Mouse (Mus musculus) retina, postnatal 7 days (tissue): Measurements from ENCODE around the gene Rgsl1.
"Not testable (repeated sequence)": the region's sequence is repeated elsewhere in the genome, so short reads cannot be mapped to it uniquely, and the experiment has no call there.

Source experiments
- DNase-seq: peaks from one replicate; pipeline ENCODE4 v3.0.0-alpha.2; 2012; ENCODE audit warnings: low read depth, low spot score

Gene Rgsl1

DNA sequence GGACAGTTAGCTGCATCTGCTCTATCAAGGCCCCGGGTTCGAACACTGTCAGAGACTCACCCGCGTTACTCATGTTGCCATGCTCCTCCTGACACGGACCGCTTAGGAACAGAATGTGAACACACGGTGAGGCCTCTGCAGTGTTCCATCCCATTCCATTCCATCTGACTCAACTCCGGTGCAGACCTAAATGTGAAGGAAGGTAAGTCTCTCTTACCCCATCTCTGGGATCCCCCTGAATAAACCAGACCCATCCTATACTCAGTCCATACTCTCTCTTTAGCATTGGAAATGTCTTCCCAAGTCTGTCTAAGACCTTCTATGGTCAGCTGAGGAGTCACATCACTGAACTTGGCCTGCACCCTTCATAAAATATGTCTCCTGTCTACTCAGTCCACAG lies at the start of gene Rgsl1:
TSS of gene Rgsl1 (minus strand) at position 101 of the 400 bp plus-strand sequence.
- no peak for DNase-seq

DNA sequence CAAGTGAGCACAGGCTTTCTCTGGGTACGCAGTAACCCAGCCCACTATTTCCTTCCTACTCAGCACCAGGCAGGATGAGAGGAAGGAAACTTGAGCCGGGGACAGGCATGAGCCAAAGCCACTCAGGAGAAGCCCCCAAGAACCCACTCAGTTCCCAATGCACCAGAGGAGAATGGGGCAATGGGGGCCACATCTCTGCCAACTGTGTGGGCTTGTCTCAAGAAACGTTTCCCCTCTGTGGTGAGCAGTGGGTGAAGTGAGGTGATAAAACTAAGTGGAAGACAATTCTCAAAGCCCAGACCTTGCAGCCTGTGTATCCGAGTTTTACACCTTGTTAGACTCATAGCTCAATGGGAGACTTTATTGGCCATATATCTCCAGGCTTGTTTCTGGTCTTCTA lies 47.5 kb upstream of the Rgsl1 start, which contains the start of gene Teddm1a:
TSS of gene Teddm1a (plus strand) at position 301 of the 400 bp plus-strand sequence.
- no peak for DNase-seq

DNA sequence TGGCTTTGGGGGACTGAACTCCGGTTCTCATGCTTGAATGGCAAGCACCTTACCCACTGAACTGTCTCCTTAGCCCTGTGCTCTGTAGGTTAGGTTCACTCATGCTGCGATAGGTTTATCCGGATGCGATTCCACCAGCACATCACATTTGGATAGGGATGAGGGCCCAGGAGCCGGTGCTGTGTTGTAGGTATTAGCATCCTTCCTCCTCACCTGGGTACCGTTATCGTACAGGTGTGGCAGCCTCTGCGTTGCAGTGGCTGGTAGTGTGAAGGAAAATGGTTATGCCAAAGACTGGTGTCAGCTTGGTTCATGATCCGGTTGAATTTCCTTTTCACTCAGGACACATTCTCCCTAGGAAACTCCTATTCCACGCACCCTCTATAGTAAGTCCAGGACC lies 46.2 kb upstream of the Rgsl1 start:
- no peak for DNase-seq

DNA sequence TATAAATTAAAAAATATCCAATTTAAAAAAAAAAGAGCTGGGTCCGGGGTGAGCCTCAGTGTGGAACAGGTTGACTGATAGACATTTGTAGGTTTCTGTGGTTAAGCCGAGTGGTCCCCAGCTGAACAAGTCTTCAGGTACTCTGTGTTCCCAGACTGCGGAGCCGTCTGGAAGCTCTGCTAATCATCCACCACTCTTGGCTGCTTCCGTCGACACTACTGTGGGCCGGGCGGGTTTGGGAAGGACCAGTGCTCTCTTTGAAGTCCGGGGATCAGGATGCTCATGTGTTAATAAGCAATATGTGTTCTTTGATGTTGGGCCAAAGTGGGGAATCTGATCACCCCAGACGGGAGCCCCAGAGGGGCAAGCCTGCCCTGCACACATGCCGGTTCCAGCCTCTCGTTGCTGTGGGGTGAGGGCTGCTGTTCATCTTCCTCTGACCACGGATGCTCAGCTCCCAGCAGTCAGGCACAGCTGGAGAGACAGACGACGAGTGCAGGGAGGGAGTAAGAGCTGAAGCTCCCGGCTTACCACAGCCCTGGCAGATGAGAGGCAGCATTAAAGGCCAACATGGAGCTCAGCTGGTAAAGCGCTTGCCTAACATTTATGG lies 42.2 kb upstream of the Rgsl1 start:
- no peak for DNase-seq

DNA sequence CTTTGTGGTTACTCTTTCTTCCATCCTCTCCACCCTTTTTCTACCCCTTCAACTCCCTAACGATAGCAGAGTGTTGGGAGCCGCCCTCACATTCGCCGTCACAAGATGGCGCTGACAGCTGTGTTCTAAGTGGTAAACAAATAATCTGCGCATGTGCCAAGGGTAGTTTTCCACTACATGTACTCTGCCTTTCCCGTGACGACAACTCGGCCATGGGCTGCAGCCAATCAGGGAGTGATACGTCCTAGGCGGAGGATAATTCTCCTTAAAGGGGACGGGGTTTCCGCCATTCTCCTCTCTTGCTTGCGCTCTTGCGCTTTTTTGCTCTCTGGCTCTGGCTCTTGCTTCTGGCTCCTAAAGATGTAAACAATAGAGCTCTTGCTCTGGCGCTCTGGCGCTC lies 36.4 kb upstream of the Rgsl1 start:
- not testable (repeated sequence) for DNase-seq

DNA sequence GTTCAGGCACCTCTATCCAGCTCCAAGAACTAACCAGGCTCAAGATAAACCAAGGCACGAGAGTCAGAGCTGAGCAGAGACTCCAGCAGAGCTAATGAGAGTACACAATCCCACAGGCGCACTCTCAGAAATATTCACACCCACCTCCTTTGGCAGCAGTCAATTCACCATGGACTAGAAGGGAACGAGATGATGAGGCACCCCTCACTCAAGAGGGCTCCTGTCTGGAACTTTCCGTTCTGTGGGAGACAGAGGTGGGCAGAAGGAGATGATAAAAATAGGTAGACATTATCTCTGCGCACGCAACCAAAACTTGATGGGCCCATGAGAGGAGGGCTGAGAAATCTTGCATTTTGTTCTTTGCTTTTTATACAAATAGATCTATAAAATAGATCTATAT lies 30.1 kb upstream of the Rgsl1 start, which contains the start of gene Teddm1b:
TSS of gene Teddm1b (plus strand) at position 301 of the 400 bp plus-strand sequence.
- no peak for DNase-seq

DNA sequence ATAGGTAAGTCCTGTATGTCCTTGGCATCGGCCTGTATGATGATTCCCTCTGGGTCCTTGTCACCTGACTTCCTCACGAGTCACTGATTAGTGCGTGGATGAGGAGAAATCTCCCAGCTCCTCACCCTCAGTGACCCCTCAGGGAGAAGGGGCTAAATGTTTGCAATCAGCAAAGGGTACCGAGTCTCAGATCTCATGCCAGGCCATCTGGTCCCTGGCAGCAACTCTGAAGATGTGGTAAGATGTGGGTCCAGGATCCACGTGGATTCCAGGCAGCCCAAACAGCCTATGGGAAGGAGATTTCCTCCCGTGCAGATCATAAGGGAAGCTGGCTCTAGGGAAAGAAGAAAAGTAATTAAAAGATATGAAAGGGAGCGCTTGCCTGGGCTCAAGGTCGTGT lies 12.0 kb upstream of the Rgsl1 start:
- no peak for DNase-seq

DNA sequence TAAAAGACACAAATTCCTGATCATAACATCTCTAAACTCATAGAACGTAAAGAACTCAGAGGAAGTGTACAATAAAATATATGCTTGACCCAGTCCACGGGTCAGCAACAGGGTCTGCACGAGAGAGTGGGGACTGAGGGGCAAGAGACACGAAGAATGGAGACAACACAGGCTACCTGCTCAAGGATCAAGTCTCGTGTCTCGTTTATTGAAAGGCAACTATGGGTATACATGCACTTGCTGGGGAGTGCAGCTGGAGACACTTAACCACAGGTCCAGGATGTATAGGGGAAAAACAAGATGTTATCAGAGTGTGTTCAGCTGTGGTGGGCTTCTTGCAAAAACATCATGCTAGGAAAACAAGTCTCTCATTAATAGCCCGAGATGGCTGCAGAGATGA lies 8.8 kb upstream of the Rgsl1 start:
- not testable (repeated sequence) for DNase-seq

DNA sequence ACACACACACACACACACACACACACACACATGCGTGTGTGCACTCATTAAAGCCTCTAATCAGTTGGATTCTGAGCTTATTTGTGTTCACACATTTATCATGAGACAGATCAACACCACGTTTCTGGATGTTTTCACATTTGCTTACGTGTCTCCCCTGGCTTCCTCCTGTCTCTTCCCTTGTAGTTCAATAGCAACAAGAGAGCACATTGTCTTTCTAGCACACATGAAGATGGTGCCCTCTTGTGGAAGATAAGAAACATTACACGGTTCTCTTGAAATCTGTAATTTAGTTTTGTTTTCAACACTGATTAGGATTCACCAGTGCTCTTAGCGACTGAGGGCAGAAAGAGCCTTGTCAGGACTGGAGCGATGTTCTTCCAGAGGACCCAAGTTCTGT lies 2.9 kb upstream of the Rgsl1 start:
- DNase-seq: peak; percentile 32

DNA sequence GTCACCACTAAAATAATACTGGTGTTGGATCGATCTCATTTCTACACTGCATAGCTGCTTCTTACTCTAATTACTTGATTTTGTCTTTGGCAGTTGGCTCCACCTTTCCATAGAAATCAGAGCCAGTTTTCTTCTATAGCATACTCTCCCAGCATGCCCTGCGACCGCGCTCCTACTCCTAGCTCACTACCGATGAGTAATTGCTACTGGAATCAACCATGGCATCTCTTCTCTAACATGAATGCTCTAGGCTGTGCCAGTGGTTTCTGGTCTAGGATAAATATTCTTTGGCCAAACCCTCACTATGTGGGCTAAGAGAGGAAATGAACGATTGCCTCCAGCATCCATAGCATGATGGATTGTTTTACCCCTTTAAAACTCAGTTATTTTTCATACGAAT lies 2.5 kb upstream of the Rgsl1 start:
- DNase-seq: no peak

DNA sequence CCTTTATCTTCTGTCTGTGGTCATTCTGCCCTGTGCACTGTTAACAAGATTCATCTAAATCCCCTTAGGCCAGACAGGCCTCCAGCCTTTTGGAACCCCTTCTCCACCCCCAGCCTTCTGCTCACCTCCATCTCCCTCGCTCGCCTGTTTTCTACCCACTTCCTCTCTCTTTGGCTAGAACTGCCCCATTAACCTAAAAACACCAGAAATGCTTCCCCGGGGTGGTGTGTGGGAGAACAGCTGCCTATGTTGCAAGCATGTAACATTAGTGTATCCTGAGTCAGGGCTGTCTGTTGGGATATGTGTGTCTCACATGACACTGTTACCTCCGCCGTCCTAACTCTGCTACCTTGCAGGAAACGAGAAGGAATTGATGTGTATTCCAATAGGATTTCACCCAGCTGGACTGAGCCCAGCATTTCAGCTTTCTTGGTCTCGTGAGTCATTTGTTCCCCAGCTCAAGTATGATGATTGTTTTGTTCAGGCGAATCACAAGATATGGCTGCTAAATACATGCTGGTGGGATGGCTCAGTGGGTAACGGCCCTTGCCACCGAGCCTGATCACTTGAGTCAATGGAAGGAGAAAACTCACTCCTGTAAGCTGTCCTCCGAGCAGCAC lies 1.7 kb downstream of the Rgsl1 start:
- no peak for DNase-seq

DNA sequence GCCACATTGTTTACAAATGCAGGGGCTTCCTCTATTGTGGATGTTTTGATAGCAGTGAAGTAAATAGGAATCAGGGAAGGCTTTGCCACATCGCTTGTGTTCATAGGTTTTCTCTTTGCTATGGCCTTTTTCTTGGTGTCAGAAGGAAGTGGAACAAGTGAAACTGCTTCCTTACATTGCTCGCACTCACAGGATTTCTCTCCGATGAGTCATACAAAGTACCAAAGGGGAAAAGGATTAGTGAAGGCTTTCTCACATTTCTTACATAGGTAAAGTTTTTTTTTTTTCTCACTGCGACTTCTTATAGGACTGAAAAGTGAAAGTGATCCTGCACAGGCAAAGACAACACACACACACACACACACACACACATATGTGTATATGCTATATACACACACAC lies 7.9 kb downstream of the Rgsl1 start:
- DNase-seq: no peak

DNA sequence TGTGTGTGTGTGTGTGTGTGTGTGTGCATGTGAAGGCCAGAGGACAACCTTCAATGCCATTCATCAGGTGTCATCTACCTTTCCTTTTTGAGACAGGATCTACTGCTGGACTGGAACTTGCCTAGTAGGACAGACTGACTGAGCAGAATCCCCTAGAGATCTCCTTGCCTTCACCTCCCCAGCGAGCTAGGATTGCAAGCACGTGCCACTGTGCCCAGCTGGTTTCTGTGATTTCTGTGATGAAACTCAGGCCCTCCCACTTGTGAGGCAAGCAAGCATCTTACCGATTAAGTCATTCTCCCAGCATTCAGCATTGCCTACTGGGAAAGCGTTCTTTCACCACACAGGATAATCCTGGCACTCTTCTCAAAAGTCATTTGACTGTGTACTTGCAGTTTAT lies 13.2 kb downstream of the Rgsl1 start:
- no peak for DNase-seq

DNA sequence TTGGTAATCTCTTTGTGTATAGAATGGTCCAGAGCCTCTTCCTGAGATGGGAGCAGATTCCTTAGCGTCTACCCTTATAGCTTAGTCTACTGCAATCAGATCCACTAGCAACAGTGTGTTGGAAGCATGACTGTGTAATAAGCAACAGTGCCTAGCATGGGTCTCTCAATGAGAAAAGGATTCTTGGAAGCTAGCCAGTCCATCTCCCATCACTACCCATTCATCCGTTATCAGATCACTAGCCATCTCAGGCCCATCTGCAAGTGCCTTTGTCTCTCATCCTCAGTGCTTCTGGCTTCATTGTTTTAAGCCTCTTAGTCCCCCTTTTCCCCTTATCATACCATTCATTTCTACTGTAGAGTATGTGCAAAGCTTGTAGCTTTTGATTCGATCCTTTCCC lies 23.7 kb downstream of the Rgsl1 start:
- no peak for DNase-seq

DNA sequence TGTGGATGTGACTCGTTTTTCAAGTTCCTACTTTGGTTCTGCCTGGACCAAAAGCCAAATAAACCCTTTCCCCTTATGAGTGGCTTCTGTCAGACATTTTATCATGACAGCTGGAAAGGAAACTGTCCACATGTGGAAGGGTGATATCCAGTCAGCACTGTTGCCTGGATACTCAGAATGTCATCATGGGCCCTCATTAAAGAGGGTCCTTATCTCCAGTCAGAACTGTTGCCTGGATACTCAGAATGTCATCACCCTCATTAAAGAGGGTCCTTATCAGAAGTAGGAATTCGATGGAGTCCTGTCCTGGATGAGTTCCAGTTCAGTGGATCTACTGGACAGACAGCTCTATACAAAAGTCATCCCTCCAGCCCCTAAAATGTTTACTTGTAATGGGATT lies 29.7 kb downstream of the Rgsl1 start:
- no peak for DNase-seq

DNA sequence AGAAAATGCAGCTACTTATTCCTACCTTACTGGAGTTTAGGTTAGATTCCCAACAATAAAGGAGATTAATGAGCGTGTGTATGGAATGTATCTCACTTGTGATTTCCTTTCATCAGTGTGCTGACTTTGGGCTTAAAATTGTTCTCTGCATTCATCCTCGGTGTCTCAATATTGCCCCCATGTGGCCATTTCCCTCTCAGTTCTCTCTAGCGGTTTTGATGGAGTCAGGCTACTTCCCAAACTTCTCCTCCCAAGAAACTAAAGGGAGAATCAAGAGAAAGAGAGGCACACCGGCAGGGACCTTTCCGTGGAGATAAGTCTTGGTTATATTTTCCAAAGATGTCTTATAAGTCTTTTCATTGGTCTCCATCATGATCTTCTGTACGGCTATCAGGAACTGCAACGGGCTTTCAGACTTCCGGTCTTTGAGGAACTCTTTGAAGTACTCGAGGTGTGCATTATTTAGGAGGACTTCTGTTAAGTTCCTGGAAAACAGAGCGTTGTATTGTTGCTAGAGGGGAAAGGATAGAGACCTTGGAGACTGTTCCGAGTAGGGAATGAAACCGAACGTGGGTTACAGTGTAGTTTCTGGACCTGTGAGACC lies 36.5 kb downstream of the Rgsl1 start:
- DNase-seq: peak; percentile 32

DNA sequence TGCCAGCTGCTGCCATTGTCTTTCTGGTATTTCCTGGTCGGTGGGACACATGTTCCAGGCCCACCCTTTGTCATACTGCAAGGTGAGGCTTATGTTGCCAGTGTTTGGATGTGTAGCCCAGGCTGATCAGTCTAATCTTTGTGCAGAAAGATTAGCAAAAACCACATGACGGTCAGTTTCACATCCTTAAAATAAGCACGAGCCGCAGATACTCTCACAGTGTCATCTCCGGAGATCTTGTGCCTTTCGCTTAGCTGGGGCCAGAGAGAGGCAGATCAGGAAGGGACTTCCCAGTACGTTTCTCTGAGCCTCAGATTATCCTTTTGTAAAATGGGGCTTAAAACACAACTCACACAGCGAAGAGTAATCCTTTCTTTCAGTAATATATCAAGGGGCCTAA lies 40.4 kb downstream of the Rgsl1 start:
- DNase-seq: no peak

DNA sequence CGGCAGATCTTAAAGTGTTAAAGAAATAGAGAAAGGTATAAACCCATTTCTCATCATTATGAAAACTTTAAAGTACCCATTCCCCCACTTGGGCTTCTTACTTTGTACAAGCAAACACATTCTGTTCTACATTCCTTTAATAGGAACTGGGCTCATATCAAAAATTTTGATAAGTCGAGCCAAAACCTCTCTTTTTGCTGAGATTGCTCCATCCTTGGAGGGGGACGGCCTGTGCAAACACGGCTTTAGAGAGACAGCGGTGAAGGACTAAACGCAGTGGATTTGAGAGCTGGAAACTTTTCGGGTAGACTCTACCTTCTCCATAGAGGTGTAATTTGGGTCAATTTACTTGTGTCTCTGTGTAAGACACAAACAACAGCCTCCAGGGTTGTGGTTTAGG lies 41.3 kb downstream of the Rgsl1 start:
- DNase-seq: no peak

DNA sequence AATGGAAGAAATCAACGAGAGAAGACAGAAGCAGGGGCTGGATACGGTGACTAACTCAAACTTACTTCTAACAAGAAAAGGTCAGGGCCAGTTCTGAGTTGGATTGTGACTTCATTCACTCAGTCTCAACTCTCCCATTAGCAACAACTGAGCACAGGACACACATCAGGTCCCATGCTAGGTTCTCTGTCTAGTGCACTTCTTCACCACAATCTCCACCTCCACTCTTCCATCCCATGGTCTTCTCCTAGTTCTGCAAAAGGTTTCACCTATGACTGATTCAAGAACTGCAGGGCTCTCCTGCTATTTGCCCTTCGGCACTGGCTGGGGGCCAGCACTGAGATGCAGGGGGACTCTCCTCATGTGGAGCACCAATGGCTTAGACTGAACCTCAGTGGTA lies 49.7 kb downstream of the Rgsl1 start:
- no peak for DNase-seq

DNA sequence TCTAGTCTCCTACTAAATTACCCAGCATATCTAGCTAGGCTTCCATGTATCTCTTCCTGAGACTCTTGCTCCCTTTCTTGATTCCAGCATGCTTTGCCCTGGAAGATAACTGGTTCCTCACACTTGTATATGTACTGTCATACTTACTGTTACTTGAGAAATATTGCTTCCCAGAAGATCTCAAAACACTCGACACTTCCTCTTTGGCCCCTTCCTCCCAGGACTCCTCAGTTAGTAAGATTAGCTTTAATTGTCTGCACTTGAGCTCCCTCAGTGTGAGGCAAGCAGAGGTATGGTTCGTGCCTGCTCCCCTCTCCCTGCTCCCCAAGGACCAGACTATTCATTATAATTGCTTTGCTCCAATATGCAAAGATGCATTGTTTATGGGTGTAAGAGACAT lies 53.2 kb downstream of the Rgsl1 start:
- DNase-seq: no peak

DNA sequence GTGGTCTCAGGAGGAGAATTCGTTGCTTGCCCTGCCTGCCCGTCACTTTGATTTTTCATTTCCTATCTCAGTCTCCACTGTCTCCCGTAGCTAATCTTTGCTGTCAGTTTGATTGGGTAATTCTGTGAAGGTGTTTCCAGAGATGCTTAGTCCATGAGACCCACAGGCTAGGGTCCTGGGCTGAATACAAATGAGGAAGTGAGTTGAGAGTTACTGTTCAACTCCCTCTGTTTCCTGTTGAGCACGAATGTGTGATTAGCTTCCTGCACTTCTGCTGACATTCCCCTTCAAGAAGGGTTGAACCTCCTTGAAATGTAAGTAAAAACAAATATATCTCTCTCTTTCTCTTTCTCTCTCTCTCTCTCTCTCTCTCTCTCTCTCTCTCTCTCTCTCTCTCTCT lies 58.3 kb downstream of the Rgsl1 start:
- DNase-seq: no peak

DNA sequence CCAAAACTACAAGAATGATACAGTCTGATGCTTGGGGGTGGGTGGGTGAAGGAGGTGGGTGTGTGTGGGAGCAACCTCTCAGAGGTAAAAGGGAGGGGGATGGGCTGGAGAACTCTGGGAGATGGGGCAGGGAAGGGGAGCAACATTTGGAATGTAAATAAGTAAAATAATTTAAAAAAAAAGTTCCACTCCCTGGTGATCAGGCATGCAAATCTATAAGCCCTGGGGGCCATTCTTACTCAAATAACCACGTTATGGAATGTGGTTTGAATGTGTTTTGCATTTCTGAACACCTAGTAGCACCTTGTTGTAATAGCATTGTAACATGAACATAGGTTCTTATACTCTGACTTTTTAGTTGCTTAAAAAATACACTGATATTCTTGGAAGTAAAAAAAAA lies 60.6 kb downstream of the Rgsl1 start:
- DNase-seq: no peak

DNA sequence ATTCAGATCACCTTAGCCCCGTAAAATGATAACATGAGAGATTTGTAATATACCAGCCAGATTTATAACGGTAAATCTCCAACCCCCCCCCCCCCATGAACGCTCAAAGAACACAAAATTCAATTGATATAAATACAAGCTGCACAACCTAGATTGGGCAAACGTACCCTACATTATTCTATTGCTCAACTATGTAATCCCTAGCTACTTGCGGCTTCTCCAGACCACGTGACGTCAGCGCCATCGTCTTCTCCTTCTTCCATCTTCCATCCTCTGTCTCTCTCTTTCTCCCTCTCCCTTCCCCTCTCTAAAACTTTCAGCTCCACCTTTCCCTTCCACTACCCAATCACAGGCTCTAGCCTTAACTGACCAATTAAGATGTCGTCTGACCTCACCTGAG lies 65.7 kb downstream of the Rgsl1 start:
- DNase-seq: no peak
